Mouse (Mus musculus) layer of hippocampus, adult 18-20 months (tissue): ENCODE results near the gene A4gnt. TPM values are rescaled to one million over a fixed set of nuclear protein-coding genes. Genes with fewer than 3 reads are reported as not detected.

Experiments used
- DNase-seq, 2 experiments: peaks; one replicate each; pipeline ENCODE4 v3.0.0; 2022; ENCODE audit warnings: low spot score in 2 of 2
- total RNA-seq, 2 experiments: library from RNA; stranded (reverse); gene quantifications; 2 replicates each; pipeline ENCODE4 v1.2.3; 2021

The A4gnt gene
- total RNA-seq, 2 experiments from 2014 or later: not detected

DNA sequence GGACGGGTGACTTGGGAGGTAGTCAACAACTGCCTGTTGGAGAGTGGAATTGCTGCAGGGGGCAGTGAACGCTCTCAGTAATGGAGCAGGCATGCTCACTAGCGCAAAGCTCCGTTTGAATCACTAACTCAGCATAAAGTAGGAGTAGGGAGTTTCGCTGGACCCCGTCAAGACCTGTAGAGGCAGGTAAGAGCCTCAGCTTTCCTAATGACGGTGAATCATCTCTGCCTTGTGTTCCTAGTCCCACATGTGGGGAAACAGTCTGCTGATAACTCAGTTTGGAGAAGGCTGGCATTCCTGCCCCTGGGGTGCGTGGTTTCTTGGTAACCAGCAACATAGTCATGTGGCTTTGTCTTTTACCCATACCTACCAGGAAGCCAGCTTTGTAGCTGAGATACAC lies 20.0 kb downstream of the A4gnt start:
- DNase-seq: peak in 1 of 2 experiments; percentile 27

DNA sequence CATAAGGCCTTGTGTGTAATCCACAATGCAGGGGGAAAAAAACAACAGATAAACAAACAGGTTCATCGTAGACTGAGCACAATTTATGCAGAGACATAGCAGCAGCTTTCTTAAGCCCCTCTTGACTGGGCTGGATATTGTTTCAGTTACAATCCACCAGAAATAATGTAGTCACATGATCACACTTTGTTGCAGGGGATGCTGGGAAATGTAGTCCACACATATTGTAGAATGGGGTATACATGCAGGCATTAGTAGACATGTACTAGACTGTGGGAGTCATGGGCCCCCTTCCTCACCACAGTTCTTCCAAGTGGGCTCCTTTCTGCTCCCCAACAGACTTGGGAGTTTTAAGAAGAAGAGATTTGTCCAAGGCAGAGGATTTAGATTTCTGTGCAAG lies 24.5 kb downstream of the A4gnt start:
- no peak for DNase-seq

DNA sequence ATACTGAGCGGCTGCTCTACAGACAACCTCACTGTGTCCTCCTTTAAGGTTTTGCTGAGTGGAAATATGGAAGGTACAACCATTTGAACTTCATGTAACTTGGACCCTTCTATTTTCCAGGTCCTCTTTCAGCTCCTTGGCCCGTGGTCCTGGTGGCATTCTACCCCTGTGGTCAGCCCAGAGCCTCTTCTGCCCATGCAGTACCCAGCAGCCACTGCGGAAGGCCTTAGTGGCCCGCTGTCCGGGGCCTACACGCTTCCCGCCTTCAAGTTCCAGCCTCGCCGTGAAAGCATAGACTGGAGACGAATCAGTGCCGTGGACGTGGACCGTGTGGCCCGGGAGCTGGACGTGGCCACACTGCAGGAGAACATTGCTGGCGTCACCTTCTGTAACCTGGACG lies 24.9 kb downstream of the A4gnt start:
- DNase-seq: no peak

DNA sequence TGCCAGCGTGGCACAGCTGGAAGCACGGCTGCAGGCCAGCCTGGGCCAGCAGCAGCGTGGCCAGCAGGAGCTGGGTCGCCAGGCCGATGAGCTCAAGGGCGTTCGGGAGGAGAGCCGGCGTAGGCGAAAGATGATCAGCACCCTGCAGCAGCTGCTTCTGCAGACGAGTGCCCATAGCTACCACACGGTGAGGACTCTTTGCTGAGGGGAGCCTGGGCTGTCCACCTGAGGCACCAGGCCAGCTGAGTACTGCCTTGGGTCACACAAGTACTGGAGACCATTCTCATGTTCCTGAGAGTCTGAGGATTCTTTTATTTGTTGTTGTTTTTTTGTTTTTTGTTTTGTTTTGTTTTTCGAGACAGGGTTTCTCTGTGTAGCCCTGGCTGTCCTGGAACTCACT lies 25.4 kb downstream of the A4gnt start:
- no peak for DNase-seq

DNA sequence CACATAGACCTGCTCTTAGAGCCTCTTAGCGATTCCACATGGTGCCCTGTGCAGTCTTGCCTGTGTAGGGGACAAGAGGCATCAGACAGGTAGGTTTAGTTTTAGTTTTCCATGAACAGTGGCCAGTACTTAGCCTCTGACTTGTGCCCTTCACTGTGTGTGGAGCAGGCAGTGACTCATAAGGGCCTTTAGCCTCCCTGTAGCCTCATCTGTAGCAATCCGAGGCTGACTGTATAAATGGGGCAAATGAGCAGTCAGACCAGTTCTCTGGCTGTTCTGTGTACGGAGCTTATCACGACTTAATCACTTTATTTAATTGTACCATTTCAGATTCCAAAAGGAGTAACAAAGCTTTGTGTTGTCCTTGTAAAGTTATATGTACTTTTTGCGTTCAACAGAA lies 27.7 kb downstream of the A4gnt start:
- DNase-seq: no peak

DNA sequence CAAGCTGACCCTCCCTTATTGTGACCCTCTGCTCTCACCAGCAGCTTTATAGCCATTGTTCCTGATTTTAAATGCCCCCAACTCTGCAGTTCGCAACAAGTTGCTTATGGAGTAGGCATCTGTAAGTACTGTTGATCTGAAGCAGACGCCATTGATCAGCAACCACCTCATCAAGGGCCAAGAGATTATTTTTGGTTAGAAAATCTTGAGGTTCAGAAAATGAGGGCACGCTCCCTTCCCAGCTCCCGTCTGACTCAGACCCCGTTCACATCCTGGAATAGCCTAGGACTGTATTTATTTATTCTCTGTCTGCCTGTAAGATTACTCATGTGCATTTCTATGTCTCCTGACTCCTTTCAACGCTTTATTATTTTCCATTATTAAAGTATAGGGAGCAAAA lies 33.1 kb downstream of the A4gnt start:
- DNase-seq: no peak

DNA sequence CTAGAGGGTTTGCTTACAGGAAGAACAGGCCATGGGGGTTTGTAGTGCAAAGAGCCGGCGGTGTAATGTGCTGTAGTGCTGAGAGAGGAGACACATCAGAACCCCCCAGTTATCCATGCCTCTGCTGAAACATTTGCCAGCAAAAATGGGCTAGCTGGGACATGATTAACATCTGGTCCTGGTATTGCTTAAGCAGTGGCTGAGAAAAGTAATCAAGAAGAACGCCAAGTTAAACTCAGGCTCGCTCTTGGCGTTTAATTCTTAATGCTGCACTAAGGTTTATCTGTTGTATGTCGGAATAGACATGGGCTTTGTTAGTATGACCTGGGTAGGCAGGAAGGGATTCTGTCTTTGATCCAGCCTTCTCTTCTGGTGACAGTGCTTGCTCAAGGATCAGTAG lies 33.8 kb downstream of the A4gnt start:
- no peak for DNase-seq

DNA sequence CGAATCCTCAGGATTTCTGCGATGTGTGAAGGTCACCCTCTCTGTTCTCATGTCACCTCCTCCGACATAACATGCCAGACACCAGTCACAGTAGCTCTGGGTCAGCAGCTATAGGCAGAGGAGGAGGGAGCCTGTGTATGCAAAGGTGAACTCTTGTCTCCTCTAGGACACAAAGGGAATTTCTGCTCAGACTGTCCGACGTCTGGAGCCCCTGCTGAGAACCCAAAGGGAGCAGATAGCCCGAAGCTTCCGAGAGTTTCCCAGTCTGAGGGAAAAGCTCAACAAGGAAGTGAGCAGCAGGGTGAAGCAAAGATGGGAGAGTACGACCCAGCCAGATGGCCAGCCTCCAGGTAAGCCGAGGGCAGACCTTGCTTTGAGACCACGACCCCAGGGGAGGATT lies 48.5 kb downstream of the A4gnt start:
- DNase-seq: no peak

DNA sequence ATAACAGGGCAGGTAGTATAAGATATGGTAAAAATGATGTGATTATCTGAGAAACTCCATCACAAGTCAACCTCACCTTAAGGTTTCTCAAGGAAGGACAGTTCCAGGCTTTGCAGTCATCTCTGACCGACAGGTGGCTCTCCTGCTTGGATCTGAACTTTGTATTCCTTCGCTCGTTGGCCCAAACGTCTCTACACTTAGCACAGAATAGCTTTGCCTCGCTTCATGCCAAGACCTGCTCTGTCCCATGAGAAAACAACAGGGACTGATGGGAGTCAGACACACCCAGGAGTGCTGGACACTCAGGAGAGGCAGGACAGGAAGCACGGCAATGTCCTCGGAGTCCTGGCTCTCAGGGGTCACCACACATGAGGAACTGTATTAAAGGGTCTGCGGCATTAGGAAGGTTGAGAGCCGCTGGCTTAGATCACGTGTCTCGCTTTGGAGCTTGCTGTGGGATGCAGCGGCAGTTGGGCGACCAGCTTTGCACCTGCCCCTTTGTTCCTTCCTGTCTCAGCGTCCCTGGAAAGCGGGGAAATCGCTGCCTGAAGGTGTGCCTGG lies 49.4 kb downstream of the A4gnt start:
- no peak for DNase-seq

DNA sequence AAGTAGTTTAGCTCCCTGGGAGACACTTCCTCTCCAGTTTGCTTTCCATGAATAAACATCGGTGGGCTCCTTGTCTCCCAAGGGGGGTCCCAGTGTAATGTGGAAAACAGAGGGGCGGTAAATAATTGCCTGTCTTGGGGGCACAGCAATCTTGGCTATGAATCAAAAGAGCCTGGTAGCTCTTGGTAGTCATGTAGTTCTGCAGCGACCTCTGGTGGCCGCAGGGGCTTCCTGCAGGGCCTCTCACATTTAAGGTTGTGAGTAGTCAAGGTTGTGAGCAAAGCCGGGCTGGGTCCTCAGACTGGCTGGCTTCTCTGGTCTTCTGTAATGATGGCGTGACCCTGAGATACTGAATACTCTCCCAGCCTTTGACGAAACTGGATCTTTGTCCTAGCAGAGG lies 50.1 kb downstream of the A4gnt start:
- DNase-seq: peak; percentile 22 to 81

DNA sequence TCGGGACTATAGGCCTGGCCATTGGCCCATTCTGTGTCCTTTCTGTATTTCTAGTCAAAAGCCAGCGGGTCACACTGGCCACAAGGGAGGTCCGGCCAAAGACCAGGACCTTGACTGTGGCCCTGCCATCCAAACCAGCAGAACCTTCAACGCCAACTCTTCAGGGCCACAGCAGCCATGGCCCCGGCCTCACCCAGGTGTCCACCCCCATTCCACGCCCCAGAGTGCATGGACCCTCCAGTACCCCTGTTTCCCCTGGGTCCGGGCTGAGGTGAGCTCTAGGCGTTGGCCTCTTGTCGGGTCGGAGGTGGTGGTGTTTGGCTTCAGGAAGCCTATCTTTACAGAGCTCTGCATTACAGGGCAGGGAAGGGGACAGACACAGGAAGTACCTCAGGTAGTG lies 50.6 kb downstream of the A4gnt start:
- no peak for DNase-seq

DNA sequence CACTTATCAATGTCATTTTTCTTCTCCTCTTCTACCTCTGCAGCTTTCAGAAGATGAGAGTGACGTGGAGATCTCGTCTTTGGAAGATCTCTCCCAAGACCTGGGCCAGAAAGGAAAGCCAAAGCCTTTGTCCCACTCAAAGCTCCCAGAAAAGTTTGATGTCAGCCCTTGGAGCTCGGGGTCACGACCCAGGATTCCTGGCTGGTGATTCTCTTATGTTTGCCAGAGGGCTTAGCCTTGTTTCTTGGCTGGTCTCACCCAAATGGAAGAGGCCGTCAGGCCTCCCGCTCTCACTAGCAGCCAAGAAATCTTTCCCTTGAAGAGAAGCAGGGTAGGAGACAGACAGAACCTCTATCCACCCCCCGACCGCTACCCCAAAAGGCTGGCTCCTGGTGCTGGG lies 55.3 kb downstream of the A4gnt start:
- DNase-seq: peak in 1 of 2 experiments; percentile 13

DNA sequence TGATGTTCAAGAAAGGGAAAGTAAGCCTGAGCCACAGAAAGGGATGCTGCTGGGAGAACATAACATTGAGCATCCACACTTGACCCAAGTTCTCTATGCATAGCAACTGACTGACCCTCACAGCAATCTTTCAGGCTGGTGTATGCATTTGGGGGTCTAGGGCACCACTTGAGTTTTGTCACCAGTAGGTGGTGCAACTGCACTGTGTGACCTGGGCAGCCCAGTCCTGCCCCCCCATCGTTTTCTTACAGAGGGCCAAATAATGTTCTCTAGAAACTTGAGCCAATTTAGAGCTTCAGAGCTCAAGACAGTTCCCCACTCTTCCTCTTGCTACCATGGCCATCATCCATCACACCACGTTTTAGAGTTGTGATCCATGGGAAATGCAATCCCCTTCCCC lies 59.3 kb downstream of the A4gnt start:
- DNase-seq: no peak

Other genes starting within 250 kb of the A4gnt start
- gene Mras, start 175.1 kb upstream of the A4gnt start, total RNA-seq: 100 to 1,000 TPM; 133 to 150 TPM
- 1 to 10 TPM in 1 of 2 experiments, under 1 TPM in 1; 0.46 to 1.1 TPM for gene Nme9, start 161.0 kb upstream of the A4gnt start, total RNA-seq
- gene Armc8, start 43.6 kb upstream of the A4gnt start, total RNA-seq: 10 to 100 TPM; 53.6 to 55.1 TPM
- 10 to 100 TPM; 12.4 to 15.9 TPM for gene Dbr1, start 36.7 kb upstream of the A4gnt start, total RNA-seq
- 10 to 100 TPM; 20.2 to 27.3 TPM for gene Dzip1l, start 17.0 kb downstream of the A4gnt start, total RNA-seq
- gene Cldn18, start 104.8 kb downstream of the A4gnt start, total RNA-seq: not detected